Mouse (Mus musculus) intestine, embryonic 16.5 days (tissue): ENCODE measurements around the gene Mia. TPM values are rescaled to one million over a fixed set of nuclear protein-coding genes. Genes with fewer than 3 reads are reported as not detected.

Experiments used
- ATAC-seq: fragments of 200-750 bp; cut with Nextera tagmentation; 2 replicates; pipeline ENCODE4 v1.8.0; 2017; ENCODE audit warnings: moderate TSS enrichment, moderate library complexity
- H3K27ac ChIP-seq: fragments of 300-500 bp; sonication (generic); 2 replicates; pipeline ENCODE4 v1.5.1; 2014; ENCODE audit warnings: mild to moderate bottlenecking, low read length
- H3K27me3 ChIP-seq: fragments of 300-500 bp; sonication (generic); replicated peaks from 2 replicates; pipeline ENCODE4 v1.6.1; 2014; ENCODE audit warnings: low read length, control low read depth, mixed read lengths; ENCODE audit not compliant: control insufficient read depth, insufficient read depth
- H3K36me3 ChIP-seq: fragments of 300-500 bp; sonication (generic); 2 replicates; pipeline ENCODE4 v1.6.1; 2014; ENCODE audit warnings: low read length, control low read depth; ENCODE audit not compliant: control insufficient read depth, insufficient read depth
- H3K4me1 ChIP-seq: fragments of 300-500 bp; sonication (generic); 2 replicates; pipeline ENCODE4 v1.6.1; 2014; ENCODE audit warnings: low read length, control low read depth, mixed read lengths; ENCODE audit not compliant: control insufficient read depth, insufficient read depth
- H3K4me2 ChIP-seq: fragments of 300-500 bp; sonication (generic); 2 replicates; pipeline ENCODE4 v1.6.1; 2014; ENCODE audit warnings: low read depth, low read length, control low read depth
- H3K4me3 ChIP-seq: fragments of 300-500 bp; sonication (generic); 2 replicates; pipeline ENCODE4 v1.5.1; 2014; ENCODE audit warnings: mild to moderate bottlenecking, low read length
- H3K9ac ChIP-seq: fragments of 300-500 bp; sonication (generic); 2 replicates; pipeline ENCODE4 v1.6.1; 2014; ENCODE audit warnings: low read depth, low read length
- H3K9me3 ChIP-seq: fragments of 300-500 bp; sonication (generic); 2 replicates; pipeline ENCODE4 v1.6.1; 2016; ENCODE audit warnings: low read length, control low read depth; ENCODE audit not compliant: control insufficient read depth
- WGBS: fragments of 180-500 bp; shearing (Covaris S2); extraction: QIAGEN DNeasy Blood & Tissue Kit; methylation state at CpG from one replicate; pipeline ENCODE4 v1.1.7; 2014; 5-methylcytosine and 5-hydroxymethylcytosine counted together
- polyA plus RNA-seq: library from polyadenylated mRNA; unstranded; fragments of >200 nt; fragmentation: Nextera tagmentation; extraction: Ambion mirVana; gene quantifications from 2 replicates; pipeline ENCODE4 v1.2.1, GENCODE M21; 2015

Mia gene
- polyA plus RNA-seq, 1 experiment from 2014 or later: 3.8 TPM

DNA sequence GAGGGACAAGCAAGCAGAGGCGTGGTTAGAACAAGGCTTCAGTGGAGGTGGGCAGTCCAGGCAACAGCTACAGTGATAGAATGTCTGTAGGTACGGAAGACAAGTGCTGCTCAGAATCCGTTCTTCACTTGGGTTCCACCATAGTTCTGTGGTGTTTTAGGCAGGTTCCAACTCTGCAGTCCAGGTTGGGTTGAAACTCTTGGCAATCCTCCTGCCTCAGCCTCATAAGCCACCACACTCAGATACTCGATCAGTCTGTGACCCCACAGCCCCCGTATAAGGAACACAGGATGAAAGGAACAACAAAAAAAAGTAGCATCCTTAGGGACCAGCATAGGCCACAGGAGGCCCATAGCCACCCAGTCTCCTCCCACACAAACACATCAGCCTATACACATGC is 11.5 kb upstream of the Mia start:
- 91% methylated on average over 5 of the region's 5 CpGs for WGBS
- peaks cover 53% of the 10 kb centered on the region for H3K36me3 ChIP-seq
- no peaks in the 10 kb centered on the region for H3K9me3 ChIP-seq
- H3K4me2 ChIP-seq: no peak overlapping the region
- no peak for ATAC-seq
- no peak overlapping the region for H3K9ac ChIP-seq
- no peaks in the 10 kb centered on the region for H3K27me3 ChIP-seq
- no peak overlapping the region for H3K27ac ChIP-seq
- H3K4me3 ChIP-seq: no peak overlapping the region
- H3K4me1 ChIP-seq: peaks cover 15% of the 10 kb centered on the region

DNA sequence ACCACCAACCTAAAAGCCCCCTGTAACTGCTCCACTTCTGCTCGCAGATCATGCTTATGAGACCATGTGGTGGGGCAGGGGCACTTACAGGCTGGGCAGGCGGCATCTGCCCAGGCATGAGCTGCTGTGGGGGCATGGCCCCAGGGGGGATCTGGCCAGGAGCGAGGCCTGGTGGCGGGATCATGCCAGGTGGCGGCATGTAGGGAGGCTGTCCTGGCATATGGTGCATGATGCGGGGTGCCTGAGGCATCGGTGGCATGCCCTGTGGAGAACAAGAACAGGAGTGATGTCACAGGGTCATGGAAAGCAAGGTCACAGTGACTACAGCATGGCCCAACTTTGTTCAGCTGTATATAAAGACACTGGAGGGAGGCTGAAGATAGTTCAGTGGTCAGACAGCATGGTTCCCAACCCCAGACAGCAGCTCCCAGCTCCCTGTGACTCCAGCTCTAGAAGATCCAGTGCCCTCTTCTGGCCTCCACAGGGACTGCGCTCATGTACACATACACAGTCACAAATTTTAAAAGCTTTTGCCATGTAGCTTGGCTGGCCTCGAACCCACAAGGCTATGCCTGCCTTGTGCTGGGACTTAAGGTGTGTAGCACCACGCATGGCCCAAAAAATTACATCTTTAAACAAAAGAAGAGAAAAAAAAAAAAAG is 8.4 kb upstream of the Mia start:
- WGBS: 98% methylated on average over 10 of the region's 10 CpGs
- H3K36me3 ChIP-seq: peaks cover 77% of the 10 kb centered on the region

DNA sequence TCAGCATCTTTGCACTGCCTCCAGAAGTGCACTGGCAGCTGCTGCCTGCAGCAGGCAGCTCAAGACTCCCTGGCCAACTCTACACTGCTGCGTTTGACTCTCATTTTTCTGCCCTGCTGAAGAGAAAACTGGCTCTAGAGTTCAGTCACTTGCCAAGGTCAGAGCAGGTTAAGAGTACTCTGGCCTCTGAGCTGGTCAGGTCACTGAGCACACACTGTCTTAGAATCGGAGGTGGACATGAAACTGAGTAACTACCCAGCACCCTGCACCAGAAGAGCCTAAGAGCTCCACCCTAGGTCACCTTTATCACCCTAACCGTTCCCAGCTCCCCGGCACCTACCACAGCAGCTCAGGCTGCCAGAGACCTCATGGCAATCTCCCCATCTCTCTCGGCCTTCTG is 5.0 kb upstream of the Mia start:
- Histone ChIP-seq H3K36me3 (peaks cover 58% of the 10 kb centered on the region), H3K4me3 (no peak overlapping the region), H3K9ac (no peak overlapping the region), H3K27ac (no peak overlapping the region), H3K9me3 (no peaks in the 10 kb centered on the region), H3K4me1 (no peaks in the 10 kb centered on the region), H3K4me2 (no peak overlapping the region), H3K27me3 (no peaks in the 10 kb centered on the region)
- WGBS: 92% methylated on average over 5 of the region's 5 CpGs
- no peak for ATAC-seq

More for the DNA sequence above, 8.4 kb upstream of the Mia start:
- no peaks in the 10 kb centered on the region for H3K27me3 ChIP-seq
- no peak overlapping the region for H3K4me2 ChIP-seq
- H3K9me3 ChIP-seq: no peaks in the 10 kb centered on the region
- ATAC-seq: no peak
- no peak overlapping the region for H3K27ac ChIP-seq
- H3K9ac ChIP-seq: no peak overlapping the region
- peaks cover 9% of the 10 kb centered on the region for H3K4me1 ChIP-seq
- H3K4me3 ChIP-seq: no peak overlapping the region

DNA sequence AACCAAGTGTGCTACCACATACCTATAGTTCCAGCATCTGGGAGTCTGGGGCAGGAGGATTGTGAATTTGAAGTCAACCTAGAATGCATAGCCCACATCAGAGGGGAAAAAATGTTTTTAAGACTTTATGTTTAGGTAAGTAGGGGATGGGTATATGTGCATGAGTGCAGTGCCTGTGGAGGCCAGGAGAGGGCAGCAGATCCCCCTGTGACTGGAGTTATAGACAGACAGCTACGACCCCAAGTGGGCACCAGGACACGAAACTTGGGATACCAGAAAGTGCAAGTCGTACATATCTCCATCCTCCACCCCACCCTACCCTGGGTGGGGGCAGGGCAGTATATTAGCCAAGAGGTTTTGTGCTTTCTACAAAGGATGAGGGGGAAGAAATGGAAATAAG is 4.0 kb upstream of the Mia start:
- H3K36me3 ChIP-seq: peaks cover 48% of the 10 kb centered on the region
- ATAC-seq: no peak
- H3K4me1 ChIP-seq: peaks cover 6% of the 10 kb centered on the region
- no peak overlapping the region for H3K9ac ChIP-seq
- no peaks in the 10 kb centered on the region for H3K9me3 ChIP-seq
- 65% methylated on average over 3 of the region's 3 CpGs for WGBS
- no peak overlapping the region for H3K4me3 ChIP-seq
- no peaks in the 10 kb centered on the region for H3K27me3 ChIP-seq
- no peak overlapping the region for H3K27ac ChIP-seq
- no peak overlapping the region for H3K4me2 ChIP-seq

DNA sequence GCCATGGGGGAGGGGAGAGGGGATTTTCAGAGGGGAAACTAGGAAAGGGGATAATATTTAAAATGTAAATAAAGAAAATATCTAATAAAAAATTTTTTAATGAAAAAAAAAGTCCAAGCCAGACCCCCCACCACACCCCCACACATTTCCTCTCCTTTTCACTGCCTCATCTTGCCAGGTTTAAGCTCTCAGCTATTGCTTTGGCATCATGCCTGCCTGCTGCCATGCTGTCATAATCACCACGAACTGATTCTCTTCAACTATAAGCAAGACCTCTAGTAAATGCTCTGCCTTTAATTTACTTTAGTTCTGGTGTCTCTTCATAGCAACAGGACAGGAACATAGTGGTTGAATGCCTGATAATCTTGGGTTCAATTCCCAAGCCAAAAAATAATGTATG is 1.5 kb upstream of the Mia start:
- Histone ChIP-seq H3K27ac (no peak overlapping the region), H3K4me2 (no peak overlapping the region), H3K9ac (no peak overlapping the region), H3K4me3 (no peak overlapping the region), H3K4me1 (peaks cover 11% of the 10 kb centered on the region), H3K36me3 (peaks cover 24% of the 10 kb centered on the region), H3K9me3 (no peaks in the 10 kb centered on the region), H3K27me3 (no peaks in the 10 kb centered on the region)
- no peak for ATAC-seq
- WGBS: 71% methylated on average over 1 of the region's 1 CpGs

DNA sequence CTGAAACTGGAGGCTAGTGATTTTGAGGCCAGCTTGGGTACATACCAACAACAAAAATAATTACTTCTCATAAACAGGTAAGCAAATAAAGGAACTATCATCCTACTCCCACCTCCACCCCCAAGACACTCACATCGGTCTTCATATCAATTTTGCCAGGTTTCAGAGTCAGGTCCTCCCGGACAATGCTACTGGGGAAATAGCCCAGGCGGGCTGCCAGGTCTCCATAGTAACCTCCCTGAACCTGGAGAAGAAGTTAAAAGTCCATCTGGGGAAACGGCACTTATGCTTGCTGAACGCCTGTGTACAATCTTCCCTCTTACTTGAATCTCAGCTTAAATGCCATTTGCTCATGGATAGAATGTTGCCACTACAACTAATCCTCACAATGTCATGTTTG is 921 bp downstream of the Mia start:
- no peaks in the 10 kb centered on the region for H3K27me3 ChIP-seq
- H3K4me1 ChIP-seq: peaks cover 11% of the 10 kb centered on the region
- peak overlapping the region; percentile 37; the same call in 1 of the 2 replicates for H3K27ac ChIP-seq
- H3K36me3 ChIP-seq: peaks cover 4% of the 10 kb centered on the region
- H3K9me3 ChIP-seq: no peaks in the 10 kb centered on the region
- ATAC-seq: no peak
- WGBS: 32% methylated on average over 5 of the region's 5 CpGs
- no peak overlapping the region for H3K9ac ChIP-seq
- H3K4me2 ChIP-seq: no peak overlapping the region
- no peak overlapping the region for H3K4me3 ChIP-seq

DNA sequence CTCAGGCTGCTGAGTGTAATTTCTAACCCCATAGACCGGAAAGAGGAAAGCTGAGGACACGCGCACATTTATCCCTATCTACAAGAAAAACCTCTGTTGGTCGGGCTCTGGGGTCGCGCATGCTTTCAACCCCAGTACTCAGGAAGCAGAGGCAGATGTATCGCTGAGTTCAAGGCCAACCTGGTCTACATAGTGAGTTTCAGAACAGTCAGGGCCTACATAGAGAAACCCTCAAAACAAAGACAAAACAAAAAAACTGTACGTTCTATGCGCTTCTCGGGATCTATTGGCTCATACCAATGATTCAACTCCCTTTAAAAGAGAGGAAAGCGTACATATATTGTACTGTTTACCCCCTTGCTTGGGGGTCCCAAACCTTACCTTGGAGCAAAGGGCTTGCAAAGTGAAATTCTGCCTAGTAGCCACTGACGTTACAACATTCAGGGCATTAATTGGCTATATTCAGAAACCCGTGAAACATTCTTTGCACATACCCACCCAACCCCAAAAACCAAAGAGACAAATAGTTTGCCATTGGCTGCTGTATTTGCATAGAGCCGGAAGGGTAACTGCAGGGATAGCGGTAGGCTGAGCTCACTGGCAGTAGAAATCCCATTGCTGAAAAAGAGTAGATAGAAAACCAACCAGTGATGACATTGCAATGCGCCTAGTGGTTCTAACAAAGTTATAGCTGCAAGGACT is 1.6 kb downstream of the Mia start:
- no peaks in the 10 kb centered on the region for H3K36me3 ChIP-seq
- H3K27me3 ChIP-seq: no peaks in the 10 kb centered on the region
- H3K4me3 ChIP-seq: peak overlapping the region; percentile 88
- H3K4me2 ChIP-seq: peak overlapping the region; percentile 61
- peak overlapping the region; percentile 58 for H3K9ac ChIP-seq
- no peak for ATAC-seq
- peaks cover 11% of the 10 kb centered on the region for H3K4me1 ChIP-seq
- H3K27ac ChIP-seq: peak overlapping the region; percentile 73
- H3K9me3 ChIP-seq: no peaks in the 10 kb centered on the region
- 47% methylated on average over 16 of the region's 16 CpGs for WGBS

DNA sequence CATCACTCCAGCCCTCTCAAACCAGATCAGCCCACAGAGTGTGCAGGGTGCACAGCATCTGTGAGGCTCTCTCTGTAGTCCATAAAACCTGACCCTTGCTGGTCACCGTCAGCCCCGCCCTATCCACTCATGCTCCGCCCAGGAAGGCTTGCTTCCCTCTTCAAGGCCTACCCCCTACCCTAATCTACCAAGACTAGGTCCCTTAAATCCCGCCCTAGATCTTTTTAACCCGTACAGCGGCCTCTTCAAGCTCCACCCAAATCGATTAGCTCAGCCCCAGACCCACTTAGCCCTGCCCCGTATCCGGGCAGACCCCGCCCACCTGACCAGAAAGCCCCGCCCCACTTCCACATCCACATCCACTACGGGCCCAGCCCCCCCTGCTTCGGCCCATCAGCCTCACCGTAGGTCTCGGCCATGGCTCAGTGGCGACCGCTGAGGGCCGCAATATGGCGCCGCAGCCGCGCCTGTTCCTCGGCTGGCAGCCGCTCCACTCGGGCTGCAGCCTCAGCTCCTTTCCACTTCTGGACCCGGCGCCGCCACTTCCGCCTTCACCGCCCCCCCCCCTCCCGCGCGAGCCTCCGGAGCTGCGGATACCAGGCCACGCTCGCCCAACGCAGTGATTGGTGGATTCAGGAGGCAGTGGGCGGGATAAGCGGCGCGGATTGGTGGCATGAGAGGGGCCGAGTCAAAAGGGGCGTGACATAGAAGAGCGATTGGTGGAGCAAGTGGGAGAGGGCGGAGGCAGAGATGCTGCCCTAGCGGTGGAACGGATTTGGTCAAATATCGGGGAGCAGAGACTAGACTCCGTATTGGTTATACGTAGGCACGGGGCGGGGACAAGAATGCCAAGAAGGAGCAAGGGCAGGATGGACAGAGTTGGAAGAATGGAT is 2.4 kb downstream of the Mia start, which contains the start of gene Rab4b:
Gene Rab4b, minus strand, starts transcription at position 573 of the 893 bp plus-strand sequence.
- Histone ChIP-seq H3K9ac (peak within 1 kb of the TSS; percentile 73), H3K9me3 (no peaks in the 10 kb centered on the region), H3K27me3 (no peaks in the 10 kb centered on the region), H3K27ac (peak within 1 kb of the TSS; percentile 97), H3K4me2 (peak within 1 kb of the TSS; percentile 61), H3K4me3 (peak within 1 kb of the TSS; percentile 88), H3K4me1 (peaks cover 11% of the 10 kb centered on the region), H3K36me3 (no peaks in the 10 kb centered on the region)
- WGBS: under 1% methylated on average over 53 of the region's 53 CpGs
- ATAC-seq: peak; percentile 98

DNA sequence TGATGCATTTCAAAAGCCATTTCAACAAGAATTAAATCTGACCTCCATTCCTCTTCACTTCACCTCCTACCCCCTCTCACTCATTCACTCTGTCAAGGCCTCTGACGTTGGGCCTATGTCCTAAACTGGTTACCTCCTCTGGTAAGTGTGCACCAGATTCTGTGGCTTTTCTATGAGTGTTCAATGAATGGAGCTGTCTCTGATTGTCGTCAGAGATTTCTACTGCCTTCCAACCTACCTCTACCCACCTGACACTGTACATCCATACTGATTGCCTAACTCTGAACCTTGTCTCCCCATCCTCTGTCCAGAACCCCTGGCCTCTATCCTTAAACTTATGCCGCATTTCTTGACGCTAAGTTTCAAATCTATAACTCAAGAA is 3.0 kb downstream of the Mia start:
- H3K4me3 ChIP-seq: peak overlapping the region; percentile 88
- peak overlapping the region; percentile 51 for H3K4me2 ChIP-seq
- peaks cover 2% of the 10 kb centered on the region; the same call in 1 of the 2 replicates for H3K36me3 ChIP-seq
- no peaks in the 10 kb centered on the region for H3K27me3 ChIP-seq
- H3K9ac ChIP-seq: peak overlapping the region; percentile 73
- WGBS: 18% methylated on average over 4 of the region's 4 CpGs
- H3K4me1 ChIP-seq: peaks cover 11% of the 10 kb centered on the region
- peak overlapping the region; percentile 97 for H3K27ac ChIP-seq
- no peaks in the 10 kb centered on the region for H3K9me3 ChIP-seq
- peak; percentile 6; the same call in 1 of the 2 replicates for ATAC-seq
